Mouse (Mus musculus): ENCODE data around the gene Ide. TPM values are rescaled to one million over a fixed set of nuclear protein-coding genes. Genes with fewer than 3 reads are reported as not detected.

Gene Ide
- polyA plus RNA-seq, 1 experiment from 2014 or later, result 15.6 TPM

- ATAC-seq, result no peak
- WGBS, result 89% methylated on average over 9 of the region's 9 CpGs
Measured at GRCm38 (mm10) chr19:37284775-37285174, 52.9 kb downstream of the Ide start.

GRCm38 (mm10) chr19:37283166-37283565 is 54.5 kb downstream of the Ide start:
- ATAC-seq (no peak), DNase-seq (ENCODE audit: low spot score) (no peak)
- no peaks in the 10 kb centered on the region for H3K27me3 ChIP-seq (replicated peaks; ENCODE audit: insufficient read depth, low read length)
- WGBS, result 70% methylated on average over 6 of the region's 6 CpGs
- H3K4me2 ChIP-seq (replicated peaks; ENCODE audit: low read depth, low read length), result no peak overlapping the region
- no peak overlapping the region for H3K27ac ChIP-seq (ENCODE audit: low read length)
- H3K9me3 ChIP-seq (ENCODE audit: low read length), result no peaks in the 10 kb centered on the region
- H3K36me3 ChIP-seq (ENCODE audit: insufficient read depth, low read length), result no peaks in the 10 kb centered on the region
- no peak overlapping the region for H3K9ac ChIP-seq (replicated peaks; ENCODE audit: low read depth)
- H3K4me3 ChIP-seq (ENCODE audit: low read depth, low read length), result no peak overlapping the region
- no peak for TF ChIP-seq CTCF (IDR thresholded peaks at IDR 0.05)
- TF ChIP-seq EP300 (IDR thresholded peaks at IDR 0.05), result no peak
- H3K4me1 ChIP-seq (ENCODE audit: insufficient read depth, low read depth, low read length), result no peaks in the 10 kb centered on the region

More at GRCm38 (mm10) chr19:37284775-37285174, 52.9 kb downstream of the Ide start:
- TF ChIP-seq EP300 (IDR thresholded peaks at IDR 0.05) (no peak), CTCF (IDR thresholded peaks at IDR 0.05) (no peak)
- no peaks in the 10 kb centered on the region for H3K4me1 ChIP-seq (ENCODE audit: insufficient read depth, low read depth, low read length)
- DNase-seq (ENCODE audit: low spot score), result no peak
- H3K27me3 ChIP-seq (replicated peaks; ENCODE audit: insufficient read depth, low read length), result no peaks in the 10 kb centered on the region
- no peak overlapping the region for H3K4me3 ChIP-seq (ENCODE audit: low read depth, low read length)
- no peaks in the 10 kb centered on the region for H3K36me3 ChIP-seq (ENCODE audit: insufficient read depth, low read length)
- no peaks in the 10 kb centered on the region for H3K9me3 ChIP-seq (ENCODE audit: low read length)
- H3K4me2 ChIP-seq (replicated peaks; ENCODE audit: low read depth, low read length), result no peak overlapping the region
- no peak overlapping the region for H3K9ac ChIP-seq (replicated peaks; ENCODE audit: low read depth)
- H3K27ac ChIP-seq (ENCODE audit: low read length), result no peak overlapping the region

- Histone ChIP-seq H3K27ac (ENCODE audit: low read length) (no peak overlapping the region), H3K9ac (replicated peaks; ENCODE audit: low read depth) (no peak overlapping the region), H3K4me3 (ENCODE audit: low read depth, low read length) (no peak overlapping the region), H3K36me3 (ENCODE audit: insufficient read depth, low read length) (no peaks in the 10 kb centered on the region), H3K9me3 (ENCODE audit: low read length) (no peaks in the 10 kb centered on the region), H3K4me1 (ENCODE audit: insufficient read depth, low read depth, low read length) (no peaks in the 10 kb centered on the region), H3K27me3 (replicated peaks; ENCODE audit: insufficient read depth, low read length) (no peaks in the 10 kb centered on the region), H3K4me2 (replicated peaks; ENCODE audit: low read depth, low read length) (no peak overlapping the region)
- 80% methylated on average over 1 of the region's 1 CpGs for WGBS
- TF ChIP-seq CTCF (IDR thresholded peaks at IDR 0.05), result no peak
- TF ChIP-seq EP300 (IDR thresholded peaks at IDR 0.05), result no peak
- ATAC-seq (no peak), DNase-seq (ENCODE audit: low spot score) (no peak)
Measured at GRCm38 (mm10) chr19:37281710-37282109, 55.9 kb downstream of the Ide start.

- Histone ChIP-seq H3K27ac (ENCODE audit: low read length) (no peak overlapping the region), H3K4me3 (ENCODE audit: low read depth, low read length) (no peak overlapping the region), H3K36me3 (ENCODE audit: insufficient read depth, low read length) (no peaks in the 10 kb centered on the region), H3K9ac (replicated peaks; ENCODE audit: low read depth) (no peak overlapping the region), H3K4me2 (replicated peaks; ENCODE audit: low read depth, low read length) (no peak overlapping the region), H3K27me3 (replicated peaks; ENCODE audit: insufficient read depth, low read length) (no peaks in the 10 kb centered on the region), H3K9me3 (ENCODE audit: low read length) (no peaks in the 10 kb centered on the region), H3K4me1 (ENCODE audit: insufficient read depth, low read depth, low read length) (no peaks in the 10 kb centered on the region)
- no peak for DNase-seq (ENCODE audit: low spot score)
- WGBS, result 88% methylated on average over 1 of the region's 1 CpGs
- no peak for ATAC-seq
- TF ChIP-seq CTCF (IDR thresholded peaks at IDR 0.05), result no peak
- no peak for TF ChIP-seq EP300 (IDR thresholded peaks at IDR 0.05)
Measured at GRCm38 (mm10) chr19:37279194-37279593, 58.5 kb downstream of the Ide start.

GRCm38 (mm10) chr19:37275555-37275954 is 62.1 kb downstream of the Ide start:
- no peaks in the 10 kb centered on the region for H3K4me1 ChIP-seq (ENCODE audit: insufficient read depth, low read depth, low read length)
- DNase-seq (ENCODE audit: low spot score), result no peak
- no peak overlapping the region for H3K27ac ChIP-seq (ENCODE audit: low read length)
- 90% methylated on average over 9 of the region's 9 CpGs for WGBS
- H3K9me3 ChIP-seq (ENCODE audit: low read length), result no peaks in the 10 kb centered on the region
- no peak overlapping the region for H3K4me3 ChIP-seq (ENCODE audit: low read depth, low read length)
- no peak for ATAC-seq
- no peak overlapping the region for H3K9ac ChIP-seq (replicated peaks; ENCODE audit: low read depth)
- H3K4me2 ChIP-seq (replicated peaks; ENCODE audit: low read depth, low read length), result no peak overlapping the region
- no peaks in the 10 kb centered on the region for H3K36me3 ChIP-seq (ENCODE audit: insufficient read depth, low read length)
- TF ChIP-seq CTCF (IDR thresholded peaks at IDR 0.05) (no peak), EP300 (IDR thresholded peaks at IDR 0.05) (no peak)
- H3K27me3 ChIP-seq (replicated peaks; ENCODE audit: insufficient read depth, low read length), result no peaks in the 10 kb centered on the region

- no peaks in the 10 kb centered on the region for H3K4me1 ChIP-seq (ENCODE audit: insufficient read depth, low read depth, low read length)
- H3K9me3 ChIP-seq (ENCODE audit: low read length), result no peaks in the 10 kb centered on the region
- DNase-seq (ENCODE audit: low spot score) (no peak), ATAC-seq (no peak)
- no peak overlapping the region for H3K4me3 ChIP-seq (ENCODE audit: low read depth, low read length)
- no peak overlapping the region for H3K4me2 ChIP-seq (replicated peaks; ENCODE audit: low read depth, low read length)
- no peaks in the 10 kb centered on the region for H3K36me3 ChIP-seq (ENCODE audit: insufficient read depth, low read length)
- no peaks in the 10 kb centered on the region for H3K27me3 ChIP-seq (replicated peaks; ENCODE audit: insufficient read depth, low read length)
- H3K27ac ChIP-seq (ENCODE audit: low read length), result no peak overlapping the region
- TF ChIP-seq EP300 (IDR thresholded peaks at IDR 0.05), result no peak
- no peak for TF ChIP-seq CTCF (IDR thresholded peaks at IDR 0.05)
- no peak overlapping the region for H3K9ac ChIP-seq (replicated peaks; ENCODE audit: low read depth)
- WGBS, result 90% methylated on average over 16 of the region's 16 CpGs
Measured at GRCm38 (mm10) chr19:37269106-37269505, 68.5 kb downstream of the Ide start.

All from lung, postnatal 0 days (tissue).